Mouse (Mus musculus) forebrain, embryonic 16.5 days (tissue): ENCODE results near the gene Egfr. TPM values are rescaled to one million over a fixed set of nuclear protein-coding genes. Genes with fewer than 3 reads are reported as not detected.
A peak's percentile ranks its signal among the peaks of the same experiment; 100 is the strongest.

Experiments used
- ATAC-seq: fragments of 200-750 bp; cut with Nextera tagmentation; 2 replicates; pipeline ENCODE4 v1.8.0; 2017; ENCODE audit warnings: mild to moderate bottlenecking, moderate library complexity
- H3K27ac ChIP-seq: fragments of 300-500 bp; sonication (generic); 2 replicates; pipeline ENCODE4 v1.5.1; 2014; ENCODE audit warnings: low read length, control low read depth
- H3K27me3 ChIP-seq: fragments of 300-500 bp; sonication (generic); replicated peaks from 2 replicates; pipeline ENCODE4 v1.6.1; 2014; ENCODE audit warnings: low read length; ENCODE audit not compliant: control insufficient read depth, insufficient read depth
- H3K36me3 ChIP-seq: fragments of 300-500 bp; sonication (generic); 2 replicates; pipeline ENCODE4 v1.6.1; 2014; ENCODE audit not compliant: control insufficient read depth, insufficient read depth
- H3K4me1 ChIP-seq: fragments of 300-500 bp; sonication (generic); replicated peaks from 2 replicates; pipeline ENCODE4 v1.6.1; 2014; ENCODE audit warnings: low read length; ENCODE audit not compliant: control insufficient read depth, insufficient read depth
- H3K4me2 ChIP-seq: fragments of 300-500 bp; sonication (generic); 2 replicates; pipeline ENCODE4 v1.6.1; 2014; ENCODE audit warnings: mild to moderate bottlenecking, low read length, control low read depth
- H3K4me3 ChIP-seq: fragments of 300-500 bp; sonication (generic); replicated peaks from 2 replicates; pipeline ENCODE4 v1.5.1; 2014; ENCODE audit warnings: mild to moderate bottlenecking, low read length, control low read depth
- H3K9ac ChIP-seq: fragments of 300-500 bp; sonication (generic); replicated peaks from 2 replicates; pipeline ENCODE4 v1.6.1; 2014; ENCODE audit warnings: low read depth, low read length, control low read depth
- H3K9me3 ChIP-seq: fragments of 300-500 bp; sonication (generic); 2 replicates; pipeline ENCODE4 v1.6.1; 2016; ENCODE audit warnings: low read length; ENCODE audit not compliant: control insufficient read depth
- WGBS: fragments of 180-500 bp; shearing (Covaris S2); extraction: QIAGEN DNeasy Blood & Tissue Kit; methylation state at CpG from one replicate; pipeline ENCODE4 v1.1.7; 2014; 5-methylcytosine and 5-hydroxymethylcytosine counted together
- polyA plus RNA-seq: library from polyadenylated mRNA; unstranded; fragments of >200 nt; fragmentation: Nextera tagmentation; extraction: Ambion mirVana; gene quantifications from 2 replicates; pipeline ENCODE4 v1.2.1, GENCODE M21; 2015

Gene Egfr
- 2.5 and 3.7 TPM in 2 replicates for polyA plus RNA-seq

- H3K9me3 ChIP-seq: no peaks in the 10 kb centered on the region
- H3K27ac ChIP-seq: no peak within 1 kb of the TSS
- H3K27me3 ChIP-seq: peaks cover 26% of the 10 kb centered on the region
- peak within 1 kb of the TSS; percentile 99 for H3K4me2 ChIP-seq
- under 1% methylated on average over 20 of the region's 21 CpGs for WGBS
- peak within 1 kb of the TSS; percentile 39 for H3K9ac ChIP-seq
- H3K36me3 ChIP-seq: no peaks in the 10 kb centered on the region
- peaks cover 14% of the 10 kb centered on the region for H3K4me1 ChIP-seq
- peak within 1 kb of the TSS; percentile 60 for H3K4me3 ChIP-seq
- peak; percentile 87 for ATAC-seq
These were observed at the start of gene Egfr for GRCm38 (mm10) chr11:16752007-16752348. TSS of gene Egfr (plus strand) at chr11:16752203.

GRCm38 (mm10) chr11:16703221-16703620 is 48.8 kb upstream of the Egfr start:
- Histone ChIP-seq H3K4me2 (no peak overlapping the region), H3K4me1 (no peaks in the 10 kb centered on the region), H3K36me3 (no peaks in the 10 kb centered on the region), H3K9me3 (no peaks in the 10 kb centered on the region), H3K27ac (no peak overlapping the region), H3K9ac (no peak overlapping the region), H3K4me3 (no peak overlapping the region), H3K27me3 (no peaks in the 10 kb centered on the region)
- 92% methylated on average over 3 of the region's 3 CpGs for WGBS
- ATAC-seq: no peak

- H3K4me2 ChIP-seq: no peak overlapping the region
- no peak for ATAC-seq
- H3K4me1 ChIP-seq: no peaks in the 10 kb centered on the region
- no peak overlapping the region for H3K27ac ChIP-seq
- H3K36me3 ChIP-seq: no peaks in the 10 kb centered on the region
- 66% methylated on average over 1 of the region's 1 CpGs for WGBS
- H3K27me3 ChIP-seq: no peaks in the 10 kb centered on the region
- H3K4me3 ChIP-seq: no peak overlapping the region
- H3K9me3 ChIP-seq: no peaks in the 10 kb centered on the region
- no peak overlapping the region for H3K9ac ChIP-seq
These were observed 16.8 kb upstream of the Egfr start for GRCm38 (mm10) chr11:16735083-16735644.

- Histone ChIP-seq H3K4me1 (no peaks in the 10 kb centered on the region), H3K9me3 (no peaks in the 10 kb centered on the region), H3K27me3 (no peaks in the 10 kb centered on the region), H3K4me3 (no peak overlapping the region), H3K36me3 (no peaks in the 10 kb centered on the region), H3K27ac (no peak overlapping the region), H3K9ac (no peak overlapping the region), H3K4me2 (no peak overlapping the region)
- ATAC-seq: no peak
- 81% methylated on average over 2 of the region's 2 CpGs for WGBS
These were observed 14.7 kb upstream of the Egfr start for GRCm38 (mm10) chr11:16737323-16737722.

- Histone ChIP-seq H3K9me3 (no peaks in the 10 kb centered on the region), H3K4me3 (no peak overlapping the region), H3K27me3 (no peaks in the 10 kb centered on the region), H3K4me2 (no peak overlapping the region), H3K9ac (no peak overlapping the region), H3K36me3 (no peaks in the 10 kb centered on the region), H3K27ac (no peak overlapping the region), H3K4me1 (no peaks in the 10 kb centered on the region)
- ATAC-seq: no peak
- WGBS: 97% methylated on average over 2 of the region's 2 CpGs
These were observed 13.3 kb upstream of the Egfr start for GRCm38 (mm10) chr11:16738691-16739090.

GRCm38 (mm10) chr11:16739155-16739554 is 12.8 kb upstream of the Egfr start:
- H3K27me3 ChIP-seq: no peaks in the 10 kb centered on the region
- no peak for ATAC-seq
- H3K9me3 ChIP-seq: no peaks in the 10 kb centered on the region
- 81% methylated on average over 3 of the region's 3 CpGs for WGBS
- no peak overlapping the region for H3K4me2 ChIP-seq
- H3K27ac ChIP-seq: no peak overlapping the region
- H3K9ac ChIP-seq: no peak overlapping the region
- H3K4me1 ChIP-seq: no peaks in the 10 kb centered on the region
- H3K36me3 ChIP-seq: no peaks in the 10 kb centered on the region
- no peak overlapping the region for H3K4me3 ChIP-seq

- H3K4me1 ChIP-seq: no peaks in the 10 kb centered on the region
- H3K4me2 ChIP-seq: no peak overlapping the region
- no peak for ATAC-seq
- H3K9me3 ChIP-seq: no peaks in the 10 kb centered on the region
- H3K9ac ChIP-seq: no peak overlapping the region
- H3K27me3 ChIP-seq: no peaks in the 10 kb centered on the region
- no peaks in the 10 kb centered on the region for H3K36me3 ChIP-seq
- no peak overlapping the region for H3K4me3 ChIP-seq
- WGBS: 73% methylated on average over 10 of the region's 10 CpGs
- H3K27ac ChIP-seq: no peak overlapping the region
These were observed 11.1 kb upstream of the Egfr start for GRCm38 (mm10) chr11:16740691-16741611.

- no peaks in the 10 kb centered on the region for H3K27me3 ChIP-seq
- no peaks in the 10 kb centered on the region for H3K4me1 ChIP-seq
- no peak overlapping the region for H3K9ac ChIP-seq
- H3K27ac ChIP-seq: no peak overlapping the region
- 76% methylated on average over 4 of the region's 4 CpGs for WGBS
- no peak overlapping the region for H3K4me2 ChIP-seq
- no peaks in the 10 kb centered on the region for H3K9me3 ChIP-seq
- H3K36me3 ChIP-seq: no peaks in the 10 kb centered on the region
- no peak overlapping the region for H3K4me3 ChIP-seq
- no peak for ATAC-seq
These were observed 9.8 kb upstream of the Egfr start for GRCm38 (mm10) chr11:16742251-16742650.

GRCm38 (mm10) chr11:16742821-16743220 is 9.2 kb upstream of the Egfr start:
- H3K9ac ChIP-seq: no peak overlapping the region
- H3K4me1 ChIP-seq: no peaks in the 10 kb centered on the region
- H3K9me3 ChIP-seq: no peaks in the 10 kb centered on the region
- H3K36me3 ChIP-seq: no peaks in the 10 kb centered on the region
- H3K4me3 ChIP-seq: no peak overlapping the region
- no peak for ATAC-seq
- 83% methylated on average over 2 of the region's 2 CpGs for WGBS
- H3K4me2 ChIP-seq: no peak overlapping the region
- H3K27me3 ChIP-seq: no peaks in the 10 kb centered on the region
- no peak overlapping the region for H3K27ac ChIP-seq
